Mouse (Mus musculus) G1E (cell line): ENCODE results near the gene Kif13a. TPM values are rescaled to one million over a fixed set of nuclear protein-coding genes. Genes with fewer than 3 reads are reported as not detected.

Experiments
- ATAC-seq: 2 replicates; pipeline ENCODE4 v1.8.0; 2016; ENCODE audit warnings: mild to moderate bottlenecking; ENCODE audit not compliant: insufficient number of reproducible peaks, poor library complexity, low FRiP score, severe bottlenecking; ENCODE audit errors: extremely low read depth
- DNase-seq: peaks from one replicate; pipeline ENCODE4 v3.0.0; 2012; ENCODE audit warnings: low spot score
- H3K27me3 ChIP-seq: 2 replicates; pipeline ENCODE4 v1.6.1; 2012; ENCODE audit warnings: mild to moderate bottlenecking, low read length, inconsistent platforms; ENCODE audit not compliant: insufficient read depth
- H3K36me3 ChIP-seq: replicated peaks from 2 replicates; pipeline ENCODE3; 2012; ENCODE audit warnings: mild to moderate bottlenecking, inconsistent platforms
- H3K4me1 ChIP-seq: 2 replicates; pipeline ENCODE4 v1.6.1; 2012; ENCODE audit warnings: low read depth, low read length, inconsistent platforms, mixed read lengths; ENCODE audit not compliant: insufficient read depth
- H3K4me3 ChIP-seq: 2 replicates; pipeline ENCODE4 v1.5.1; 2012; ENCODE audit warnings: low read depth, mild to moderate bottlenecking, inconsistent platforms, low read length, moderate library complexity, mixed read lengths
- H3K9me3 ChIP-seq: replicated peaks from 2 replicates; pipeline ENCODE4 v1.6.1; 2012; ENCODE audit warnings: inconsistent platforms
- CTCF ChIP-seq: IDR thresholded peaks from 2 replicates; pipeline ENCODE4 v1.5.1; 2012; ENCODE audit warnings: low read depth, low read length, inconsistent platforms, mixed read lengths
- GATA1 ChIP-seq: IDR thresholded peaks from 2 replicates; pipeline ENCODE4 v1.6.1; 2012; ENCODE audit warnings: borderline replicate concordance, low read length, inconsistent platforms, mixed read lengths
- GATA2 ChIP-seq: IDR thresholded peaks from 2 replicates; pipeline ENCODE4 v1.6.1; 2012; ENCODE audit warnings: low read depth, low read length, inconsistent platforms, borderline replicate concordance
- POLR2AphosphoS5 ChIP-seq: IDR thresholded peaks from 2 replicates; pipeline ENCODE4 v1.6.1; 2012; ENCODE audit warnings: low read depth, low read length, inconsistent platforms; ENCODE audit not compliant: insufficient replicate concordance
- TAL1 ChIP-seq: conservative IDR thresholded peaks from 2 replicates; pipeline ENCODE4 v1.6.1; 2012; ENCODE audit warnings: low read depth, low read length, inconsistent platforms, mixed read lengths
- polyA plus RNA-seq: library from polyadenylated mRNA; stranded (reverse); fragments of >175 nt; gene quantifications from 2 replicates; pipeline ENCODE4 v1.2.3, GENCODE M21; 2012
- total RNA-seq, 2 experiments: library from RNA; stranded (forward) in 1 of 2; stranded (reverse) in 1 of 2; fragments of 200-1000 nt in 1 of 2; fragments of >200 nt in 1 of 2; fragmentation: Nextera tagmentation in 1 of 2; gene quantifications; 2 replicates each; pipeline ENCODE4 v1.2.3; 2014 to 2017

Kif13a gene
- total RNA-seq (2014; fragmentation: Nextera tagmentation) = not detected in 2 replicates
- 0.16 and 0.23 TPM in 2 replicates for total RNA-seq (2017)
- polyA plus RNA-seq = not detected in 2 replicates

- no peak for TF ChIP-seq POLR2AphosphoS5
- TF ChIP-seq GATA1 = no peak
- peaks cover 2% of the 10 kb centered on the region for H3K27me3 ChIP-seq
- H3K4me3 ChIP-seq = no peak within 1 kb of the TSS
- no peak for DNase-seq
- H3K9me3 ChIP-seq = peaks cover 5% of the 10 kb centered on the region
- no peak for ATAC-seq
- no peaks in the 10 kb centered on the region for H3K36me3 ChIP-seq
- H3K4me1 ChIP-seq = no peaks in the 10 kb centered on the region
Observed at GRCm38 (mm10) chr13:46929719-46930658, at the start of gene Kif13a. Kif13a (minus strand) TSS chr13:46929867.

GRCm38 (mm10) chr13:46976532-46976931 is 46.9 kb upstream of the Kif13a start:
- DNase-seq (no peak), ATAC-seq (no peak)
- Histone ChIP-seq H3K9me3 (no peaks in the 10 kb centered on the region), H3K4me1 (no peaks in the 10 kb centered on the region), H3K27me3 (0 out of 2 replicates have a peak, but pooled peaks cover 2% of the 10 kb centered on the region), H3K4me3 (no peak overlapping the region), H3K36me3 (no peaks in the 10 kb centered on the region)
- TF ChIP-seq CTCF = no peak
- TF ChIP-seq GATA2 = no peak
- no peak for TF ChIP-seq GATA1
- TF ChIP-seq TAL1 = no peak
- TF ChIP-seq POLR2AphosphoS5 = no peak

GRCm38 (mm10) chr13:46975930-46976329 is 46.3 kb upstream of the Kif13a start:
- Histone ChIP-seq H3K4me3 (no peak overlapping the region), H3K9me3 (no peaks in the 10 kb centered on the region), H3K27me3 (0 out of 2 replicates have a peak, but pooled peaks cover 2% of the 10 kb centered on the region), H3K4me1 (no peaks in the 10 kb centered on the region), H3K36me3 (no peaks in the 10 kb centered on the region)
- TF ChIP-seq POLR2AphosphoS5 (no peak), GATA1 (no peak), CTCF (no peak), TAL1 (no peak)
- no peak for DNase-seq
- ATAC-seq = no peak

DNA sequence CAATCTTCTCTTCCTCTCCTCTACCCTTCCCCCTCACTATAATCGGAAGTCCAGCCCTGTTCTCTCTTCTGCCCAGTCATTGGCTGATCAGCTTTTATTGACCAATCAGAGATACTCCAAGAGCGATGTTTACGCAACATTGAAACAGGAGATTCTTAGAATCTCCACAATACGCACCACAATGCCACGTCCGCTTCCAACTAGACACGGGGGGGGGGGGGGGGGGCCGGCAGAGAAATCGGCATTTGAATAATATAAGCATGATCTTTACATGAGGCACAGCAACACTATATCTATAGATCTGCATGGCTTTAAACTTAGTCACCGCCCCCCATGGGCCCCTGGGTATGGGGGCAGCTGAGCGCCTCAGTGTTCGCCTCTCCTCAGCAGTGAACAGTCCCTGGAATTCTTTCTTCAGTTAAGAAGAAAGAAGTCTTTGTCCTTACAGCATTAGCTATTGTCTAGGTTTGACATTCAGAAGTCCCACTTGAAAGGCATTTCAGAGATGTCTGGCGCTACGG is 45.4 kb upstream of the Kif13a start:
- no peak overlapping the region for H3K4me3 ChIP-seq

GRCm38 (mm10) chr13:46970286-46970945 is 40.7 kb upstream of the Kif13a start:
- DNase-seq = no peak
- no peak overlapping the region for H3K4me3 ChIP-seq
- H3K27me3 ChIP-seq = 0 out of 2 replicates have a peak, but pooled peaks cover 2% of the 10 kb centered on the region
- no peaks in the 10 kb centered on the region for H3K4me1 ChIP-seq
- TF ChIP-seq GATA2 = no peak
- no peak for TF ChIP-seq CTCF
- no peak for TF ChIP-seq POLR2AphosphoS5
- TF ChIP-seq TAL1 = no peak
- TF ChIP-seq GATA1 = no peak
- no peaks in the 10 kb centered on the region for H3K36me3 ChIP-seq
- H3K9me3 ChIP-seq = no peaks in the 10 kb centered on the region
- no peak for ATAC-seq

More for the DNA sequence above, 45.4 kb upstream of the Kif13a start:
- no peak for ATAC-seq
- H3K27me3 ChIP-seq = no peaks in the 10 kb centered on the region
- H3K36me3 ChIP-seq = no peaks in the 10 kb centered on the region
- no peaks in the 10 kb centered on the region for H3K4me1 ChIP-seq
- no peak for TF ChIP-seq POLR2AphosphoS5
- no peak for TF ChIP-seq CTCF
- TF ChIP-seq TAL1 = no peak
- TF ChIP-seq GATA2 = no peak
- no peak for TF ChIP-seq GATA1
- H3K9me3 ChIP-seq = no peaks in the 10 kb centered on the region
- DNase-seq = no peak

- no peaks in the 10 kb centered on the region for H3K36me3 ChIP-seq
- no peak for DNase-seq
- TF ChIP-seq GATA2 (no peak), POLR2AphosphoS5 (no peak), CTCF (no peak), GATA1 (no peak), TAL1 (no peak)
- no peaks in the 10 kb centered on the region for H3K9me3 ChIP-seq
- no peak for ATAC-seq
- H3K27me3 ChIP-seq = 0 out of 2 replicates have a peak, but pooled peaks cover 2% of the 10 kb centered on the region
- H3K4me3 ChIP-seq = no peak overlapping the region
- no peaks in the 10 kb centered on the region for H3K4me1 ChIP-seq
Observed at GRCm38 (mm10) chr13:46968626-46969025, 39.0 kb upstream of the Kif13a start.
